ENCODE assay signal across 25 mouse cellular contexts in genomic region chr12:119084814-119085213, GRCm38 (mm10).
DNase-seq lines count a peak whose midpoint lies in the region; ATAC-seq and TF ChIP-seq lines count a peak whose summit lies in the region.
"Had no signal": no experiment of that assay in that cellular context is flagged by ENCODE, and none has a peak within 500 bp of the region (broad histone marks: within the 10 kb centered on the region; RNA-seq: fewer than 3 reads in every experiment).

No protein-coding gene starts in this region.

- no peak overlapping the region for H3K4me3 ChIP-seq in liver, adult 2 months (ENCODE audit: insufficient read depth, low read depth, low read length)
- H3K4me3 ChIP-seq in liver, embryonic 11.5 days (ENCODE audit: low read depth, low read length), result no peak overlapping the region
- H3K4me3 ChIP-seq in hindbrain, embryonic 13.5 days, result no peak overlapping the region
- no peak overlapping the region for H3K4me3 ChIP-seq in limb, embryonic 10.5 days
- H3K4me3 ChIP-seq: erythroblast, embryonic 14.5 days; forebrain, embryonic 15.5 days; heart, embryonic 13.5 days; liver, embryonic 13.5 days; megakaryocyte, embryonic 14.5 days; midbrain, embryonic 15.5 days; stomach, embryonic 15.5 days had no signal

- TF ChIP-seq POLR2A in liver, adult 2 months (IDR thresholded peaks at IDR 0.05; ENCODE audit: extremely low read depth, insufficient read depth, low read length), result no peak

- no peaks in the 10 kb centered on the region for H3K27me3 ChIP-seq in liver, adult 2 months (ENCODE audit: control insufficient read depth, insufficient read depth, low read length)
- H3K27me3 ChIP-seq in liver, embryonic 11.5 days (replicated peaks; ENCODE audit: control insufficient read depth, insufficient read depth, low read length), result no peaks in the 10 kb centered on the region
- H3K27me3 ChIP-seq in hindbrain, embryonic 13.5 days, result no peaks in the 10 kb centered on the region
- H3K27me3 ChIP-seq in limb, embryonic 10.5 days (ENCODE audit: low read depth, poor library complexity, severe bottlenecking), result no peaks in the 10 kb centered on the region
- H3K27me3 ChIP-seq: forebrain, embryonic 15.5 days; heart, embryonic 13.5 days; liver, embryonic 13.5 days; megakaryocyte, embryonic 14.5 days; midbrain, embryonic 15.5 days; stomach, embryonic 15.5 days had no signal

- WGBS in liver, adult 2 months, result 71% methylated on average over 2 of the region's 2 CpGs
- 78% methylated on average over 2 of the region's 2 CpGs for WGBS in liver, embryonic 11.5 days
- WGBS in hindbrain, embryonic 13.5 days, result 89% methylated on average over 2 of the region's 2 CpGs
- WGBS in limb, embryonic 10.5 days, result 92% methylated on average over 2 of the region's 2 CpGs

- no peaks in the 10 kb centered on the region for H3K9me3 ChIP-seq in liver, embryonic 11.5 days (ENCODE audit: control insufficient read depth, low read length)
- H3K9me3 ChIP-seq in hindbrain, embryonic 13.5 days, result no peaks in the 10 kb centered on the region
- H3K9me3 ChIP-seq in limb, embryonic 10.5 days (replicated peaks), result no peaks in the 10 kb centered on the region
- H3K9me3 ChIP-seq: forebrain, embryonic 15.5 days; heart, embryonic 13.5 days; liver, embryonic 13.5 days; megakaryocyte, embryonic 14.5 days; midbrain, embryonic 15.5 days; stomach, embryonic 15.5 days had no signal

- TF ChIP-seq CTCF in liver, adult 2 months (IDR thresholded peaks at IDR 0.05; ENCODE audit: low read depth, low read length), result no peak

- no peak for ATAC-seq in liver, embryonic 11.5 days (replicated peaks; ENCODE audit: low FRiP score)
- ATAC-seq in hindbrain, embryonic 13.5 days (ENCODE audit: low FRiP score), result no peak
- ATAC-seq: activated CD4-positive, CD25-positive, alpha-beta regulatory T cell, adult 4 months; forebrain, embryonic 15.5 days; hindbrain, embryonic 16.5 days; intestine, postnatal 0 days; midbrain, embryonic 15.5 days; Patski had no signal

- no peak overlapping the region for H3K27ac ChIP-seq in liver, adult 2 months (replicated peaks; ENCODE audit: insufficient read depth, low read depth, low read length)
- H3K27ac ChIP-seq in liver, embryonic 11.5 days (ENCODE audit: low read depth, low read length), result no peak overlapping the region
- no peak overlapping the region for H3K27ac ChIP-seq in hindbrain, embryonic 13.5 days
- no peak overlapping the region for H3K27ac ChIP-seq in limb, embryonic 10.5 days
- H3K27ac ChIP-seq: forebrain, embryonic 15.5 days; heart, embryonic 13.5 days; liver, embryonic 13.5 days; midbrain, embryonic 15.5 days; stomach, embryonic 15.5 days had no signal

- no peak overlapping the region for H3K9ac ChIP-seq in liver, adult 2 months (ENCODE audit: low read depth, low read length)
- no peak overlapping the region for H3K9ac ChIP-seq in liver, embryonic 11.5 days (ENCODE audit: low read depth, low read length)
- H3K9ac ChIP-seq in hindbrain, embryonic 13.5 days, result no peak overlapping the region
- H3K9ac ChIP-seq: forebrain, embryonic 15.5 days; heart, embryonic 13.5 days; liver, embryonic 13.5 days; midbrain, embryonic 15.5 days; stomach, embryonic 15.5 days had no signal

- intact Hi-C loops in left cerebral cortex, postnatal 25 days (cut with DNase I), result no loop called here

- H3K36me3 ChIP-seq in liver, adult 2 months (ENCODE audit: control insufficient read depth, insufficient read depth, low read length), result no peaks in the 10 kb centered on the region
- H3K36me3 ChIP-seq in liver, embryonic 11.5 days (ENCODE audit: control insufficient read depth, insufficient read depth, low read length), result no peaks in the 10 kb centered on the region
- no peaks in the 10 kb centered on the region for H3K36me3 ChIP-seq in hindbrain, embryonic 13.5 days
- no peaks in the 10 kb centered on the region for H3K36me3 ChIP-seq in limb, embryonic 10.5 days
- H3K36me3 ChIP-seq: forebrain, embryonic 15.5 days; heart, embryonic 13.5 days; liver, embryonic 13.5 days; midbrain, embryonic 15.5 days; stomach, embryonic 15.5 days had no signal

- H3K79me2 ChIP-seq in liver, adult 2 months (ENCODE audit: control insufficient read depth, insufficient read depth, low read length), result no peaks in the 10 kb centered on the region

- DNase-seq in liver, adult 2 months (ENCODE audit: extremely low read depth, low read depth, low spot score), result peak; percentile 40
- DNase-seq in liver, embryonic 11.5 days (ENCODE audit: low spot score), result no peak
- DNase-seq in adrenal gland, adult 2 months, result peak; percentile 64
- DNase-seq in adrenal gland, postnatal 25 days, result peak; percentile 16
- peak; percentile 65 to 73 for DNase-seq in kidney, postnatal 36 days
- no peak for DNase-seq in left cerebral cortex, postnatal 25 days (ENCODE audit: low spot score in 2 of 2)
- no peak for DNase-seq in limb, embryonic 10.5 days (ENCODE audit: low spot score)
- DNase-seq: cerebellum, adult 18-20 months; heart, postnatal 36 days; layer of hippocampus, postnatal 36 days; left cerebral cortex, postnatal 4 days; liver, embryonic 13.5 days; spleen, adult 18-20 months; thymus, postnatal 25 days had no signal

- no peaks in the 10 kb centered on the region; the same call in 1 of the 2 replicates for H3K4me1 ChIP-seq in liver, adult 2 months (ENCODE audit: control insufficient read depth, insufficient read depth, low read length)
- H3K4me1 ChIP-seq in liver, embryonic 11.5 days (replicated peaks; ENCODE audit: control insufficient read depth, insufficient read depth, low read length), result no peaks in the 10 kb centered on the region
- no peaks in the 10 kb centered on the region for H3K4me1 ChIP-seq in hindbrain, embryonic 13.5 days (replicated peaks)
- H3K4me1 ChIP-seq in limb, embryonic 10.5 days, result no peaks in the 10 kb centered on the region
- H3K4me1 ChIP-seq: forebrain, embryonic 15.5 days; heart, embryonic 13.5 days; liver, embryonic 13.5 days; megakaryocyte, embryonic 14.5 days; midbrain, embryonic 15.5 days; stomach, embryonic 15.5 days had no signal

- H3K4me2 ChIP-seq in liver, embryonic 11.5 days, result no peak overlapping the region
- H3K4me2 ChIP-seq in hindbrain, embryonic 13.5 days, result no peak overlapping the region
- H3K4me2 ChIP-seq: forebrain, embryonic 15.5 days; heart, embryonic 13.5 days; liver, embryonic 13.5 days; midbrain, embryonic 15.5 days; stomach, embryonic 15.5 days had no signal

Comparison
In these comparisons a context has a peak if more than half of its experiments do, and no peak if none do; other contexts are left out.
1. DNase-seq: peak in liver, adult 2 months (single experiment), adrenal gland, adult 2 months (single experiment), adrenal gland, postnatal 25 days (single experiment) and kidney, postnatal 36 days (2 of 2); none in liver, embryonic 11.5 days (single experiment), left cerebral cortex, postnatal 25 days (0 of 2) and limb, embryonic 10.5 days (single experiment).